Mouse (Mus musculus) MEL (cell line): ENCODE data around the gene Mier3. TPM values are rescaled to one million over a fixed set of nuclear protein-coding genes. Genes with fewer than 3 reads are reported as not detected.

ENCODE experiments used
- DNase-seq: peaks from one replicate; pipeline ENCODE4 v3.0.0; 2011; ENCODE audit warnings: low read depth, low spot score
- H3K27ac ChIP-seq: 2 replicates; pipeline ENCODE4 v1.5.1; 2012; ENCODE audit warnings: low read depth, mild to moderate bottlenecking, control low read depth, low read length, moderate library complexity; ENCODE audit not compliant: control insufficient read depth
- H3K27me3 ChIP-seq, 2 experiments: fragments of 150-350 bp in 1 of 2; sonication (generic) in 1 of 2; 2 replicates each; pipeline ENCODE4 v1.6.1; 2012; ENCODE audit warnings: low read length in 2 of 2, mild to moderate bottlenecking in 2 of 2, improper control_type of control experiment in 1 of 2, moderate library complexity in 1 of 2; ENCODE audit not compliant: insufficient read depth in 2 of 2, control insufficient read depth in 1 of 2
- H3K36me3 ChIP-seq, 2 experiments: 2 replicates each; pipeline ENCODE4 v1.6.1; 2012 to 2014; ENCODE audit warnings: low read length in 2 of 2, improper control_type of control experiment in 1 of 2, inconsistent platforms in 1 of 2, mild to moderate bottlenecking in 1 of 2; ENCODE audit not compliant: insufficient read depth in 2 of 2, control insufficient read depth in 1 of 2
- H3K4me1 ChIP-seq, 2 experiments: fragments of 150-350 bp in 1 of 2; sonication (generic) in 1 of 2; 2 replicates each; pipeline ENCODE4 v1.6.1; 2012; ENCODE audit warnings: low read length in 2 of 2, improper control_type of control experiment in 1 of 2, mild to moderate bottlenecking in 1 of 2; ENCODE audit not compliant: insufficient read depth in 2 of 2, control insufficient read depth in 1 of 2
- H3K4me3 ChIP-seq, 2 experiments: fragments of 150-350 bp in 1 of 2; sonication (generic) in 1 of 2; 2 replicates each; pipeline ENCODE4 v1.5.1; 2012; ENCODE audit warnings: low read depth in 2 of 2, low read length in 2 of 2, mild to moderate bottlenecking in 2 of 2, moderate library complexity in 2 of 2, control low read depth in 1 of 2, improper control_type of control experiment in 1 of 2; ENCODE audit not compliant: control insufficient read depth in 1 of 2, insufficient read depth in 1 of 2
- H3K79me2 ChIP-seq: 2 replicates; pipeline ENCODE4 v1.6.1; 2012; ENCODE audit warnings: mild to moderate bottlenecking, low read length, moderate library complexity; ENCODE audit not compliant: control insufficient read depth, poor library complexity, insufficient read depth
- H3K9ac ChIP-seq: 2 replicates; pipeline ENCODE4 v1.6.1; 2012; ENCODE audit warnings: low read depth, mild to moderate bottlenecking, control low read depth, low read length, moderate library complexity; ENCODE audit not compliant: control insufficient read depth, poor library complexity, severe bottlenecking
- H3K9me3 ChIP-seq: fragments of 150-350 bp; sonication (generic); replicated peaks from 2 replicates; pipeline ENCODE4 v1.6.1; 2012; ENCODE audit warnings: mild to moderate bottlenecking, low read length, improper control_type of control experiment, moderate library complexity; ENCODE audit not compliant: insufficient read depth
- BHLHE40 ChIP-seq: IDR thresholded peaks from 2 replicates; pipeline ENCODE4 v1.6.1; 2012; ENCODE audit warnings: low read depth, mild to moderate bottlenecking, inconsistent platforms, low read length, improper control_type of control experiment, borderline replicate concordance
- CHD1 ChIP-seq: IDR thresholded peaks from 2 replicates; pipeline ENCODE4 v1.6.1; 2012; ENCODE audit warnings: low read depth, mild to moderate bottlenecking, inconsistent platforms, low read length, improper control_type of control experiment
- CHD2 ChIP-seq: IDR thresholded peaks from 2 replicates; pipeline ENCODE4 v1.6.1; 2011; ENCODE audit warnings: low read length, improper control_type of control experiment
- CTCF ChIP-seq, 3 experiments: IDR thresholded peaks in 2 of 3; conservative IDR thresholded peaks in 1 of 3; 2 replicates each; pipeline ENCODE4 v1.5.1; 2011 to 2012; ENCODE audit warnings: low read length in 3 of 3, low read depth in 2 of 3, mild to moderate bottlenecking in 2 of 3, improper control_type of control experiment in 1 of 3, inconsistent platforms in 1 of 3, mixed read lengths in 1 of 3, moderate library complexity in 1 of 3; ENCODE audit not compliant: control insufficient read depth in 1 of 3, insufficient read depth in 1 of 3, poor library complexity in 1 of 3, severe bottlenecking in 1 of 3
- ELF1 ChIP-seq: IDR thresholded peaks from 2 replicates; pipeline ENCODE4 v1.6.1; 2014; ENCODE audit warnings: low read depth, mild to moderate bottlenecking, inconsistent platforms, low read length, improper control_type of control experiment, moderate library complexity
- ETS1 ChIP-seq: IDR thresholded peaks from 2 replicates; pipeline ENCODE4 v1.6.1; 2012; ENCODE audit warnings: low read depth, mild to moderate bottlenecking, inconsistent platforms, low read length, improper control_type of control experiment, moderate library complexity
- GABPA ChIP-seq: IDR thresholded peaks from 2 replicates; pipeline ENCODE4 v1.6.1; 2012; ENCODE audit warnings: low read depth, mild to moderate bottlenecking, inconsistent platforms, low read length, improper control_type of control experiment, moderate library complexity
- HCFC1 ChIP-seq: IDR thresholded peaks from 2 replicates; pipeline ENCODE4 v1.6.1; 2012; ENCODE audit warnings: low read depth, mild to moderate bottlenecking, inconsistent platforms, low read length, improper control_type of control experiment, moderate library complexity
- JUND ChIP-seq: IDR thresholded peaks from 2 replicates; pipeline ENCODE4 v1.6.1; 2011; ENCODE audit warnings: low read depth, mild to moderate bottlenecking, improper control_type of control experiment, low read length
- MAFK ChIP-seq: IDR thresholded peaks from 2 replicates; pipeline ENCODE4 v1.6.1; 2011; ENCODE audit warnings: low read depth, mild to moderate bottlenecking, low read length, improper control_type of control experiment, borderline replicate concordance
- MAZ ChIP-seq: IDR thresholded peaks from 2 replicates; pipeline ENCODE4 v1.6.1; 2012; ENCODE audit warnings: low read depth, mild to moderate bottlenecking, inconsistent platforms, low read length, improper control_type of control experiment
- MYB ChIP-seq: IDR thresholded peaks from 2 replicates; pipeline ENCODE4 v1.6.1; 2011; ENCODE audit warnings: mild to moderate bottlenecking, low read depth, low read length, improper control_type of control experiment
- MYC ChIP-seq: IDR thresholded peaks from 2 replicates; pipeline ENCODE4 v1.6.1; 2011; ENCODE audit warnings: low read depth, mild to moderate bottlenecking, low read length, improper control_type of control experiment, moderate library complexity
- NELFE ChIP-seq: IDR thresholded peaks from 2 replicates; pipeline ENCODE4 v1.6.1; 2011; ENCODE audit warnings: low read depth, low read length, improper control_type of control experiment
- NRF1 ChIP-seq: IDR thresholded peaks from 2 replicates; pipeline ENCODE4 v1.6.1; 2014; ENCODE audit warnings: low read depth, mild to moderate bottlenecking, inconsistent platforms, low read length, improper control_type of control experiment, moderate library complexity; ENCODE audit not compliant: poor library complexity, insufficient read depth, severe bottlenecking
- POLR2AphosphoS2 ChIP-seq: IDR thresholded peaks from 2 replicates; pipeline ENCODE4 v1.6.1; 2011; ENCODE audit warnings: low read length, improper control_type of control experiment
- POLR2AphosphoS5 ChIP-seq: IDR thresholded peaks from 2 replicates; pipeline ENCODE4 v1.6.1; 2012; ENCODE audit warnings: low read depth, borderline replicate concordance, mild to moderate bottlenecking, inconsistent platforms, low read length, moderate library complexity, mixed read lengths
- RAD21 ChIP-seq: IDR thresholded peaks from 2 replicates; pipeline ENCODE4 v1.6.1; 2011; ENCODE audit warnings: mild to moderate bottlenecking, low read depth, low read length, improper control_type of control experiment
- RCOR1 ChIP-seq: IDR thresholded peaks from 2 replicates; pipeline ENCODE4 v1.6.1; 2012; ENCODE audit warnings: low read depth, mild to moderate bottlenecking, inconsistent platforms, low read length, improper control_type of control experiment
- SIN3A ChIP-seq: IDR thresholded peaks from 2 replicates; pipeline ENCODE4 v1.6.1; 2012; ENCODE audit warnings: low read length, improper control_type of control experiment, inconsistent platforms
- SMC3 ChIP-seq: IDR thresholded peaks from 2 replicates; pipeline ENCODE4 v1.6.1; 2011; ENCODE audit warnings: low read depth, low read length, improper control_type of control experiment
- TAL1 ChIP-seq: IDR thresholded peaks from 2 replicates; pipeline ENCODE4 v1.6.1; 2012; ENCODE audit warnings: mild to moderate bottlenecking, inconsistent platforms, low read length, moderate library complexity, mixed read lengths
- TBP ChIP-seq: IDR thresholded peaks from 2 replicates; pipeline ENCODE4 v1.8.0; 2011; ENCODE audit warnings: low read depth, low read length, improper control_type of control experiment
- TCF12 ChIP-seq: IDR thresholded peaks from 2 replicates; pipeline ENCODE4 v1.6.1; 2014; ENCODE audit warnings: low read depth, mild to moderate bottlenecking, inconsistent platforms, low read length, improper control_type of control experiment, moderate library complexity
- USF1 ChIP-seq: IDR thresholded peaks from 2 replicates; pipeline ENCODE4 v1.6.1; 2014; ENCODE audit warnings: low read depth, mild to moderate bottlenecking, inconsistent platforms, low read length, improper control_type of control experiment, moderate library complexity
- USF2 ChIP-seq, 2 experiments: IDR thresholded peaks; 2 replicates each; pipeline ENCODE4 v1.6.1; 2011 to 2012; ENCODE audit warnings: improper control_type of control experiment in 2 of 2, low read length in 2 of 2, borderline replicate concordance in 1 of 2, inconsistent platforms in 1 of 2, low read depth in 1 of 2, mild to moderate bottlenecking in 1 of 2; ENCODE audit not compliant: insufficient read depth in 1 of 2
- ZC3H11A ChIP-seq: IDR thresholded peaks from 2 replicates; pipeline ENCODE4 v1.6.1; 2012; ENCODE audit warnings: low read depth, mild to moderate bottlenecking, inconsistent platforms, low read length, improper control_type of control experiment
- ZKSCAN1 ChIP-seq: IDR thresholded peaks from 2 replicates; pipeline ENCODE4 v1.6.1; 2012; ENCODE audit warnings: low read depth, mild to moderate bottlenecking, inconsistent platforms, low read length, improper control_type of control experiment, moderate library complexity
- ZMIZ1 ChIP-seq: IDR thresholded peaks from 2 replicates; pipeline ENCODE4 v1.6.1; 2012; ENCODE audit warnings: low read depth, mild to moderate bottlenecking, inconsistent platforms, low read length, improper control_type of control experiment, moderate library complexity
- ZNF384 ChIP-seq: IDR thresholded peaks from 2 replicates; pipeline ENCODE4 v1.6.1; 2012; ENCODE audit warnings: low read depth, mild to moderate bottlenecking, inconsistent platforms, low read length, improper control_type of control experiment
- polyA plus RNA-seq, 2 experiments: library from polyadenylated mRNA; stranded (reverse) in 1 of 2; unstranded in 1 of 2; fragments of >175 nt in 1 of 2; fragments of >200 nt in 1 of 2; gene quantifications; 2 replicates each; pipeline versions ENCODE4 v1.2.1 to v1.2.4; 2012; ENCODE audit warnings: low replicate concordance in 2 of 2, low read depth in 1 of 2; ENCODE audit not compliant: insufficient read length in 2 of 2, insufficient read depth in 1 of 2, missing spikeins in 1 of 2
- total RNA-seq: library from RNA; depleted of rRNA; stranded (reverse); fragments of 300-350 nt; gene quantifications from 2 replicates; pipeline ENCODE4 v1.2.3, GENCODE M21; 2012

The Mier3 gene
- total and polyA plus RNA-seq, 3 experiments = 12.6 to 15.8 TPM; not detected in 1

- no peaks in the 10 kb centered on the region for H3K4me1 ChIP-seq
- no peaks in the 10 kb centered on the region for H3K9me3 ChIP-seq
- DNase-seq = no peak
- H3K27ac ChIP-seq = no peak overlapping the region
- no peak for TF ChIP-seq CTCF (IDR thresholded peaks at IDR 0.05 in 2 of 3, conservative IDR thresholded peaks at IDR 0.05 in 1 of 3; ENCODE audit: control insufficient read depth in 1 of 3, insufficient read depth in 1 of 3, low read depth in 2 of 3, low read length in 3 of 3, poor library complexity in 1 of 3, severe bottlenecking in 1 of 3)
- TF ChIP-seq RCOR1 = no peak
- no peak for TF ChIP-seq SMC3
- no peak for TF ChIP-seq USF2 (IDR thresholded peaks at IDR 0.05; ENCODE audit: borderline replicate concordance in 1 of 2, insufficient read depth in 1 of 2, low read depth in 1 of 2, low read length in 2 of 2)
- TF ChIP-seq MAZ = no peak
- no peak for TF ChIP-seq CHD1
- no peak for TF ChIP-seq POLR2AphosphoS5
- TF ChIP-seq SIN3A = no peak
- no peak for TF ChIP-seq MAFK
- TF ChIP-seq ZC3H11A = no peak
- TF ChIP-seq ZNF384 = no peak
- no peak for TF ChIP-seq ELF1
- TF ChIP-seq NRF1 = no peak
- TF ChIP-seq USF1 = no peak
- TF ChIP-seq BHLHE40 = no peak
- TF ChIP-seq, all 39 proteins: peak for 0
- Histone ChIP-seq H3K36me3 (no peaks in the 10 kb centered on the region), H3K9ac (no peak overlapping the region), H3K4me3 (no peak overlapping the region), H3K27me3 (peaks cover 0 to 1% of the 10 kb centered on the region in 2 experiments; a peak in 2 of 4 replicates), H3K79me2 (no peaks in the 10 kb centered on the region)
Measured at GRCm38 (mm10) chr13:111676841-111677240, 3.9 kb upstream of the Mier3 start.

DNA sequence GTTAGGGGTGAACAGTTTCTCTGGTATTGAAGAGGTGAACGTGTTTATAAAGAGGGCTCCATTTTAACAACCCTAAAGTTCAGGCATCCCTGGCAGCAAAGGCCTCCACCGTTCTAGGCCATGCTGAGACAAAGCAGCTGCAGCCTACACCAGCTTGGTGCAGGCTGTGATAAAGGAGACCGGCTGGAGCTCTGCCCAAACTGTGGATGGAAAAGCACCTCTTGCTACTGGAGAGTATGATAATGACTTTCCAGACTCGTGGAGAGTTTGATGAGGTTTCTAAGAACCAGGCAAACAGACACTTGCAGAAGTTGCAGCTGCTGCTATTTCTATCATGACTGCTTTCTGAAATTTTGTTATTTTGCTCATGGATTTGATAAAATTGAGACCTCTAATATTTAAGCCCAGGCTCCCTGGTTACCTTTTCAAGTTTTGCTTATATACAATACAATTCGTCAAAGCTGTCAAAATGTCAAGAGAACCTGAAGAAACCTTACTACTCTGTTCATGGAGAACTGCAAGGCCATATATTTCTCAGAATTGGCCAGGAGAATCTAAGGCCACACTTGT, 3.4 kb downstream of the Mier3 start:
- Histone ChIP-seq H3K9ac (no peak overlapping the region), H3K9me3 (no peaks in the 10 kb centered on the region)
- peak; percentile 83 for DNase-seq
- peak; percentile 78 for TF ChIP-seq ETS1
- TF ChIP-seq GABPA = no peak
- no peak for TF ChIP-seq HCFC1
- no peak for TF ChIP-seq JUND
- TF ChIP-seq NELFE = no peak
- no peak; the same call in 1 of the 2 replicates for TF ChIP-seq TBP
- TF ChIP-seq SIN3A = no peak; the same call in 1 of the 2 replicates
- peak; percentile 55 for TF ChIP-seq TAL1
- no peak for TF ChIP-seq MAZ
- no peak for TF ChIP-seq RAD21
- no peak for TF ChIP-seq POLR2AphosphoS5
- TF ChIP-seq MYB = no peak
- TF ChIP-seq CHD2 = no peak
- TF ChIP-seq SMC3 = peak; percentile 19; the same call in 1 of the 2 replicates
- no peak for TF ChIP-seq USF1
- peak; percentile 84 for TF ChIP-seq TCF12
- TF ChIP-seq ZKSCAN1 = no peak
- TF ChIP-seq ZMIZ1 = no peak
- TF ChIP-seq CTCF (IDR thresholded peaks at IDR 0.05 in 2 of 3, conservative IDR thresholded peaks at IDR 0.05 in 1 of 3; ENCODE audit: control insufficient read depth in 1 of 3, insufficient read depth in 1 of 3, low read depth in 2 of 3, low read length in 3 of 3, poor library complexity in 1 of 3, severe bottlenecking in 1 of 3) = no peak
- TF ChIP-seq POLR2AphosphoS2 = no peak
- peak; percentile 35; the same call in 1 of the 2 replicates for TF ChIP-seq MYC
- no peak for TF ChIP-seq ELF1
- no peak for TF ChIP-seq MAFK

More for the DNA sequence above, 3.4 kb downstream of the Mier3 start:
- Histone ChIP-seq H3K4me3 (no peak overlapping the region), H3K27me3 (no peaks in the 10 kb centered on the region), H3K27ac (peak overlapping the region; percentile 7; the same call in 1 of the 2 replicates), H3K4me1 (peaks cover 8 to 10% of the 10 kb centered on the region in 2 experiments), H3K36me3 (peaks cover 0 to 17% of the 10 kb centered on the region in 2 experiments; a peak in 2 of 4 replicates), H3K79me2 (peaks cover 14% of the 10 kb centered on the region)
